Mouse (Mus musculus) hindbrain, embryonic 12.5 days (tissue): ENCODE data around the gene Hsd17b3. TPM values are rescaled to one million over a fixed set of nuclear protein-coding genes. Genes with fewer than 3 reads are reported as not detected.

ENCODE experiments used
- ATAC-seq: fragments of 200-750 bp; cut with Nextera tagmentation; 2 replicates; pipeline ENCODE4 v1.8.0; 2017; ENCODE audit warnings: moderate TSS enrichment; ENCODE audit not compliant: low FRiP score
- H3K27ac ChIP-seq: fragments of 300-500 bp; sonication (generic); 2 replicates; pipeline ENCODE4 v1.5.1; 2016; ENCODE audit warnings: mild to moderate bottlenecking
- H3K27me3 ChIP-seq: fragments of 300-500 bp; sonication (generic); 2 replicates; pipeline ENCODE4 v1.6.1; 2016; ENCODE audit warnings: mild to moderate bottlenecking
- H3K36me3 ChIP-seq: fragments of 300-500 bp; sonication (generic); 2 replicates; pipeline ENCODE4 v1.6.1; 2016; ENCODE audit warnings: mild to moderate bottlenecking
- H3K4me1 ChIP-seq: fragments of 300-500 bp; sonication (generic); 2 replicates; pipeline ENCODE4 v1.6.1; 2016
- H3K4me2 ChIP-seq: fragments of 300-500 bp; sonication (generic); replicated peaks from 2 replicates; pipeline ENCODE4 v1.6.1; 2016; ENCODE audit warnings: mild to moderate bottlenecking
- H3K4me3 ChIP-seq: fragments of 300-500 bp; sonication (generic); 2 replicates; pipeline ENCODE4 v1.5.1; 2016; ENCODE audit warnings: mild to moderate bottlenecking
- H3K9ac ChIP-seq: fragments of 300-500 bp; sonication (generic); 2 replicates; pipeline ENCODE4 v1.6.1; 2016; ENCODE audit warnings: mild to moderate bottlenecking, moderate library complexity
- H3K9me3 ChIP-seq: fragments of 300-500 bp; sonication (generic); replicated peaks from 2 replicates; pipeline ENCODE4 v1.6.1; 2016; ENCODE audit warnings: mild to moderate bottlenecking
- WGBS: fragments of 180-500 bp; shearing (Covaris S2); methylation state at CpG from one replicate; pipeline ENCODE4 v1.1.7; 2016; 5-methylcytosine and 5-hydroxymethylcytosine counted together
- polyA plus RNA-seq: library from polyadenylated mRNA; unstranded; fragments of >200 nt; fragmentation: Nextera tagmentation; extraction: Ambion mirVana; gene quantifications from 2 replicates; pipeline ENCODE4 v1.2.1, GENCODE M21; 2016

The Hsd17b3 gene
- polyA plus RNA-seq, 1 experiment from 2014 or later = not detected

DNA sequence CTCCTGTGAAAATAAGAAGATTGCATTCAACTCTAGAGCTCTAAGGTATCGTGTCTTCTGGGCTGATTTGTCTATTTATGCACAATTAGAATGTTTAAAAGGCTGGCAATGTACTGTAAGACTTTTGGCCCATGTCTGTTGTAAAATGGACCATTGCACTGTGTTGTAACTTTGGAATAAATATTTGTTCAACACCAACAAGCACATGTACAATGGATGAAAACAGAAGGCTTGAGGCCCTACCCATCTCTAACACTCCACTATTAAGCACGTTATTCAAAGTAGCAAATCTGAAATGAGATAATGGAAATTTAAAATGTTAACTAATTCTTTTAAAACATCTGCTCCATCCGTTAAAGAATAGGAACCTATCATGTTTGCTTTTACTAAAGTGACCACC is 18.1 kb upstream of the Hsd17b3 start:
- Histone ChIP-seq H3K9me3 (no peaks in the 10 kb centered on the region), H3K9ac (no peak overlapping the region), H3K36me3 (no peaks in the 10 kb centered on the region), H3K27ac (peak overlapping the region; percentile 49; the same call in 1 of the 2 replicates), H3K27me3 (peaks cover 12% of the 10 kb centered on the region), H3K4me1 (peaks cover 20% of the 10 kb centered on the region), H3K4me3 (no peak overlapping the region), H3K4me2 (peak overlapping the region; percentile 36; the same call in 1 of the 2 replicates)
- peak; percentile 23 for ATAC-seq
- 36% methylated on average over 3 of the region's 3 CpGs for WGBS

DNA sequence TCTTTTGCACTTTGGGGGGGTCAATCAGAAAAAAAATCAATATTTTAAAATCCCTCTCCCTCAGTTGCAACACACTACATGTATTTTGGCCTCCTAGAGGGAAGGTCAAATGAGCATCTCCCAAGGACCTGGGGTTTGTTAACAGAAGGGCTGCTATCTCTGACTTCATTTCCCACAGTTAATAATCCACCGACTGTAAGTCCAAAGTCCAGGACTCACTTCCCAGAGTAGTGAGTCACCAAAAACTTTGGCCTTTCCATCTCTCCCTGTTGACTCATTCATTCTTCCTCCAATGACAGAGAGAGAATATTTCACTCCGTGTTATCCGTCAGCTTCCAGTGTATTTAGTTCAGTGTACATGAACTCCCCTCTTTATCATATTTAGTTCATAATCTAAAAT is 16.7 kb upstream of the Hsd17b3 start:
- Histone ChIP-seq H3K27ac (no peak overlapping the region), H3K36me3 (no peaks in the 10 kb centered on the region), H3K9ac (no peak overlapping the region), H3K4me3 (no peak overlapping the region), H3K4me2 (no peak overlapping the region), H3K9me3 (no peaks in the 10 kb centered on the region), H3K27me3 (peaks cover 12% of the 10 kb centered on the region), H3K4me1 (peaks cover 20% of the 10 kb centered on the region)
- no peak for ATAC-seq
- WGBS = 84% methylated on average over 3 of the region's 3 CpGs

DNA sequence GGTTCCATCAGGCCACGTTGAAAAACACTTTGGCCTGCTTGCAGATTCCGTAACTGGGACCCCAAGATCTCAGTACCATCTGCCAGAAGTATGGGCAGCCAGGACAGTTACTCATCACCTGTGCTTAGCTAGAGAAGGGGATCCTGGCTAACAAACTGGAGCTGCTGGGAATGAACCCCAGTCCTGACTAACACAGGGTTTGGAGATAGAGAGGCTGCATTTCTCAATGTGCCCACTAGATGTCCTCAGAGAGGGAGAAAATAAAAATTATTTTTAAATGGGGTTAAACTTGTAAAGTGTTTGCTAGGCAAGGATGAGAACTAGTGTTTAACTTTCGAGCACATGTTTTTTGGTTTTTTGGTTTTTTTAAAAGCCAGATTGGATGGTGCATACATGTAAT is 11.2 kb upstream of the Hsd17b3 start:
- WGBS = 70% methylated on average over 3 of the region's 3 CpGs
- H3K4me3 ChIP-seq = no peak overlapping the region
- ATAC-seq = no peak; the same call in 1 of the 2 replicates
- H3K36me3 ChIP-seq = no peaks in the 10 kb centered on the region
- H3K9ac ChIP-seq = no peak overlapping the region
- no peaks in the 10 kb centered on the region for H3K4me1 ChIP-seq
- no peaks in the 10 kb centered on the region for H3K9me3 ChIP-seq
- H3K27ac ChIP-seq = no peak overlapping the region
- peaks cover 12% of the 10 kb centered on the region for H3K27me3 ChIP-seq
- H3K4me2 ChIP-seq = no peak overlapping the region

DNA sequence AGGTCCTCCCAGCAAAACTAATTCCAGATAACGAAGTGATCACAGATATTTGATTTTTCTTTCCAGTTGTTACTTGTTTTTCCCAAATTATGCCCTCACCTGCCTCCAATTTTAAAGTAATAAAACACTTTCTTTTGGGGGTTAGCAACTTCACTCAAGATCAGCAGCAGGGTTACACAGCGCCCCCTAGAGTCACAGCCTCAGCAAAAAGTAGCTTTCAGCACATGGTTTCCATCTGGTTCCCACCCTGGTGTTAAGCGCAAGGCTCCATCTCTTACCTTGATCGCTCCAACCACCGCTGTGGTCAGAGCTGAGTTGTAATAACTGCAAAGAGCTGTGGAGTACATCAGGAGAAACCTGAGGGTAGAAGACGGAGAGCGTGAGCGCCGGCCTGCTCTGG is 10.0 kb upstream of the Hsd17b3 start:
- no peak for ATAC-seq
- H3K4me3 ChIP-seq = no peak overlapping the region
- H3K4me1 ChIP-seq = no peaks in the 10 kb centered on the region
- no peak overlapping the region for H3K27ac ChIP-seq
- H3K9ac ChIP-seq = no peak overlapping the region
- peaks cover 7% of the 10 kb centered on the region for H3K27me3 ChIP-seq
- no peaks in the 10 kb centered on the region for H3K9me3 ChIP-seq
- no peaks in the 10 kb centered on the region for H3K36me3 ChIP-seq
- no peak overlapping the region for H3K4me2 ChIP-seq
- 77% methylated on average over 9 of the region's 9 CpGs for WGBS

DNA sequence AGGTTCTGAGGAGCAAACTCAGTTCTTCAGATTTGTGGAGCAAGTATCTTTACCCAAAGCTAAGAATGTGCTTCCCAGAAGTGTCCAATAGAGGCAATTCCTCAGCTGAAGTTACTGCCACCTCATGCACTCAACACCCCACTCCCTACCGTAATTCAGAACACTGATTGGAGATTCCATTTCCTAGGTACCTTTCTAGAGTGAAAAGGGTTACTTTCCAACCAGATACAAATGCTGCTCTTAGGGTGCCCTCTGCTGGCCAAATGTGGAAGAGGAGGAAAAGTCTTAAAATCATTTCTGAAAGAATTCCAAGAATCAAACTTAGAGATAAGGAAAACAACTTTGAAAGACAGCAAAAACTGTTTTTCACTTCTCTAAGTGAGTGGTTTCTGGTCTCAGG is 4.3 kb upstream of the Hsd17b3 start:
- Histone ChIP-seq H3K4me1 (no peaks in the 10 kb centered on the region), H3K27ac (no peak overlapping the region), H3K9ac (no peak overlapping the region), H3K9me3 (no peaks in the 10 kb centered on the region), H3K4me3 (no peak overlapping the region), H3K27me3 (no peaks in the 10 kb centered on the region), H3K36me3 (no peaks in the 10 kb centered on the region), H3K4me2 (no peak overlapping the region)
- WGBS = 16% methylated on average over 1 of the region's 1 CpGs
- no peak for ATAC-seq

- no peak overlapping the region for H3K9ac ChIP-seq
- H3K27ac ChIP-seq = no peak overlapping the region
These were observed 3.7 kb upstream of the Hsd17b3 start for GRCm38 (mm10) chr13:64092752-64093151.

DNA sequence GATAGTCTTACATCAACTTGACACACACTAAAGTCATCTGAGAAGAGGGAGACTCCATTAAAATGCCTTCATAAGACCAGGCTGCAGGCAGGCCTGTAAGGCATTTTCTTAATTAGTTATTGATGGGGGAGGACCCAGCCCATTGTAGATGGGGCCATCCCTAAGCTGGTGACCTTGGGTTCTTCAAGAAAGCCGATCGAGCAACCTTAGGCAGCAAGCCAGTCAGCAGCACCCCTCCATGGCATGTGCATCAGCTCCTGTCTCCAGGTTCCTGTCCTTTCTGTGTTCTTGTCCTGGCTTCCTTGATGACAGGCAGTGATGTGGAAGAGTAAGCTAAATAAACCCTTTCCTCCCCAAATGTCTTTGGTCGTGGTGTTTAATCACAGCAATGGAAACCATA is 3.1 kb upstream of the Hsd17b3 start:
- Histone ChIP-seq H3K27ac (no peak overlapping the region), H3K9me3 (no peaks in the 10 kb centered on the region), H3K4me2 (no peak overlapping the region), H3K4me1 (no peaks in the 10 kb centered on the region), H3K27me3 (no peaks in the 10 kb centered on the region), H3K9ac (no peak overlapping the region), H3K36me3 (no peaks in the 10 kb centered on the region), H3K4me3 (no peak overlapping the region)
- 66% methylated on average over 3 of the region's 3 CpGs for WGBS
- no peak for ATAC-seq

More at GRCm38 (mm10) chr13:64092752-64093151, 3.7 kb upstream of the Hsd17b3 start:
- ATAC-seq = no peak
- no peaks in the 10 kb centered on the region for H3K4me1 ChIP-seq
- no peaks in the 10 kb centered on the region for H3K27me3 ChIP-seq
- 80% methylated on average over 6 of the region's 6 CpGs for WGBS
- H3K9me3 ChIP-seq = no peaks in the 10 kb centered on the region
- no peaks in the 10 kb centered on the region for H3K36me3 ChIP-seq
- H3K4me2 ChIP-seq = no peak overlapping the region
- no peak overlapping the region for H3K4me3 ChIP-seq

- Histone ChIP-seq H3K27ac (no peak overlapping the region), H3K27me3 (no peaks in the 10 kb centered on the region), H3K9me3 (no peaks in the 10 kb centered on the region), H3K4me2 (no peak overlapping the region), H3K4me3 (no peak overlapping the region), H3K4me1 (no peaks in the 10 kb centered on the region), H3K36me3 (no peaks in the 10 kb centered on the region), H3K9ac (no peak overlapping the region)
- 70% methylated on average over 7 of the region's 7 CpGs for WGBS
- no peak for ATAC-seq
These were observed 2.0 kb upstream of the Hsd17b3 start for GRCm38 (mm10) chr13:64091006-64091405.

GRCm38 (mm10) chr13:64090278-64090677 is 1.2 kb upstream of the Hsd17b3 start:
- Histone ChIP-seq H3K4me1 (no peaks in the 10 kb centered on the region), H3K4me3 (no peak overlapping the region), H3K36me3 (no peaks in the 10 kb centered on the region), H3K9ac (no peak overlapping the region), H3K27ac (no peak overlapping the region), H3K27me3 (no peaks in the 10 kb centered on the region), H3K9me3 (no peaks in the 10 kb centered on the region), H3K4me2 (no peak overlapping the region)
- 92% methylated on average over 5 of the region's 5 CpGs for WGBS
- ATAC-seq = no peak

GRCm38 (mm10) chr13:64088057-64088456 is 973 bp downstream of the Hsd17b3 start:
- no peak overlapping the region for H3K27ac ChIP-seq
- no peaks in the 10 kb centered on the region for H3K36me3 ChIP-seq
- H3K27me3 ChIP-seq = no peaks in the 10 kb centered on the region
- H3K4me1 ChIP-seq = no peaks in the 10 kb centered on the region
- H3K4me2 ChIP-seq = no peak overlapping the region
- H3K9me3 ChIP-seq = no peaks in the 10 kb centered on the region
- no peak overlapping the region for H3K9ac ChIP-seq
- 82% methylated on average over 7 of the region's 7 CpGs for WGBS
- ATAC-seq = no peak
- H3K4me3 ChIP-seq = no peak overlapping the region

DNA sequence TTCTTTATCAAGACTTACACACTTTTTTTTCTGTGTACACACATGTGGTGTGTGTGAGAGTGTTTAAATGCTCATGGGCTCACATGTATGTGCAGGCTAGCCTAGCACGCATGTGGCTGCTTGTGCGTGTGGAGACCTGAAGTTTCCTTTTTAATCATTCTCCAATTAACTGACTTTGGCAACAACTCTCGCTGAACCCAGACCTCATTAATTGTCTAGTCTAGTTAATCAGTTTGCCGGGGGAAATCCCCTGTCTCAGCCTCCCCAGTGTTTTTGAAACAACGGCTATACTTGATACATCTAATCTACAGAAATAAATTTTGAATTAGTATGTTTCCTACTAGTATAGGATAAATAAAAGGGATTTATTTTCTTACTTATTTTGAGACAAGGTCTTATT is 3.0 kb downstream of the Hsd17b3 start:
- H3K27ac ChIP-seq = no peak overlapping the region
- ATAC-seq = no peak
- H3K4me3 ChIP-seq = no peak overlapping the region
- no peaks in the 10 kb centered on the region for H3K36me3 ChIP-seq
- H3K27me3 ChIP-seq = no peaks in the 10 kb centered on the region
- no peak overlapping the region for H3K9ac ChIP-seq
- H3K4me1 ChIP-seq = peaks cover 8% of the 10 kb centered on the region
- no peak overlapping the region for H3K4me2 ChIP-seq
- 91% methylated on average over 5 of the region's 5 CpGs for WGBS
- no peaks in the 10 kb centered on the region for H3K9me3 ChIP-seq

DNA sequence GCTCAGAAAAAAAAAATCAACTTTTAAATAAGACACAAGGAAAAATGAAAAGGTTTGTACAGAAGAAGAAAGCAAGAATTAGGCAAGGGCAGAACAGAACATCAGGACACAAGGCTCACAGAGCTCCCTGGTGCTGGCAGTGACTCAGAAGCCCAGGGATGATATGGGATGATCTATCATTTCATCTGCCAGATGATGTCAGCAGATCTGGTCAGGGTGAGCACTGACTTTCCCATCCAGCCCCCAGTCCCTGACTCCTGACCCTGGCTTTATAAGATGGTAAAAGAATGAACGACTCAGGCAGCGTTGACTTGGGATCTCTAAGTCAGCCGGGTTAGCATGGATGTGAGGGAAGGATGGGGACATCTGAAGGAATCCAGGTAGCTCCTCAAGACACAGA is 5.7 kb downstream of the Hsd17b3 start:
- WGBS = 82% methylated on average over 3 of the region's 3 CpGs
- Histone ChIP-seq H3K4me3 (no peak overlapping the region), H3K4me1 (peaks cover 9% of the 10 kb centered on the region), H3K36me3 (no peaks in the 10 kb centered on the region), H3K9ac (no peak overlapping the region), H3K4me2 (no peak overlapping the region), H3K27ac (no peak overlapping the region), H3K27me3 (no peaks in the 10 kb centered on the region), H3K9me3 (no peaks in the 10 kb centered on the region)
- no peak for ATAC-seq

GRCm38 (mm10) chr13:64081012-64081919 is 7.8 kb downstream of the Hsd17b3 start:
- peak; percentile 78; the same call in 1 of the 2 replicates for ATAC-seq

More at GRCm38 (mm10) chr13:64081012-64081919, 7.8 kb downstream of the Hsd17b3 start:
- Histone ChIP-seq H3K9me3 (no peaks in the 10 kb centered on the region), H3K27ac (no peak overlapping the region), H3K4me1 (peaks cover 9% of the 10 kb centered on the region), H3K9ac (0 out of 2 replicates have a peak overlapping the region, but pooled peaks have one; percentile 29), H3K4me3 (no peak overlapping the region), H3K36me3 (no peaks in the 10 kb centered on the region), H3K4me2 (0 out of 2 replicates have a peak overlapping the region, but pooled peaks have one; percentile 13), H3K27me3 (no peaks in the 10 kb centered on the region)
- 28% methylated on average over 16 of the region's 16 CpGs for WGBS
